Mouse (Mus musculus) MEL (cell line): ENCODE results near the gene Prdm11.

Experiments
- CTCF ChIP-seq, 3 experiments: IDR thresholded peaks in 2 of 3; conservative IDR thresholded peaks in 1 of 3; 2 replicates each; pipeline ENCODE4 v1.5.1; 2011 to 2012; ENCODE audit warnings: low read length in 3 of 3, low read depth in 2 of 3, mild to moderate bottlenecking in 2 of 3, improper control_type of control experiment in 1 of 3, inconsistent platforms in 1 of 3, mixed read lengths in 1 of 3, moderate library complexity in 1 of 3; ENCODE audit not compliant: control insufficient read depth in 1 of 3, insufficient read depth in 1 of 3, poor library complexity in 1 of 3, severe bottlenecking in 1 of 3
- EP300 ChIP-seq, 2 experiments: IDR thresholded peaks; 2 replicates each; pipeline ENCODE4 v1.6.1; 2011; ENCODE audit warnings: improper control_type of control experiment in 2 of 2, low read length in 2 of 2, low read depth in 1 of 2, mild to moderate bottlenecking in 1 of 2

GRCm38 (mm10) chr2:92972071-92972470 lies 73.9 kb downstream of the Prdm11 start:
- TF ChIP-seq EP300 (IDR thresholded peaks at IDR 0.05; ENCODE audit: low read depth in 1 of 2, low read length in 2 of 2) (no peak), CTCF (IDR thresholded peaks at IDR 0.05 in 2 of 3, conservative IDR thresholded peaks at IDR 0.05 in 1 of 3; ENCODE audit: control insufficient read depth in 1 of 3, insufficient read depth in 1 of 3, low read depth in 2 of 3, low read length in 3 of 3, poor library complexity in 1 of 3, severe bottlenecking in 1 of 3) (no peak)
